Mouse (Mus musculus): ENCODE results near the gene Wdcp. TPM values are rescaled to one million over a fixed set of nuclear protein-coding genes. Genes with fewer than 3 reads are reported as not detected.

The Wdcp gene
- total and polyA plus RNA-seq, 2 experiments from 2014 or later = 8.9 to 11.4 TPM

DNA sequence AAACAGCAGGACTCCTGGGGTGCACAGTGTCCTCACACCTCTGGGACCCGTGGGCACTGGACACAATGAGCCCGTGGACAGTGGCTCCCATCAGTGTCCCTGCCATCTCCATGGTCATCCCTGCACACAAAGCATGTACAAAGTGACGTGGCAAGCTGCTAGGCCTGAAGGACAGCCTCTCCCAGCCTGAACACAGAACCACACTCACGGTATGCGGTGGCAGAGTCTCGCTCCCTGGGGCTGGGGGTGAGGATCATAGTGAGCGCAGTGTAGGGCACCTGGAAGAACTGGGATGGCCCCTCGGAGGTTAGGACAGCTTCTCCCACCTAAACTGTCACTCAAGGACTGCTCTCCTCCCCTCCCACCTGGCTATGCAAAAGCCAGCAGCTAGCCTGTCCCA lies 25.8 kb downstream of the Wdcp start:
- DNase-seq (no peak), ATAC-seq (no peak)
- Histone ChIP-seq H3K27me3 (ENCODE audit: insufficient read depth, low read length) (no peaks in the 10 kb centered on the region; the same call in 1 of the 2 replicates), H3K36me3 (ENCODE audit: insufficient read depth) (no peaks in the 10 kb centered on the region), H3K4me1 (ENCODE audit: insufficient read depth) (peaks cover 3% of the 10 kb centered on the region; the same call in 1 of the 2 replicates), H3K9ac (no peak overlapping the region), H3K27ac (ENCODE audit: low read depth, low read length) (no peak overlapping the region), H3K9me3 (ENCODE audit: low read length) (no peaks in the 10 kb centered on the region), H3K4me3 (ENCODE audit: low read depth, low read length) (no peak overlapping the region), H3K4me2 (ENCODE audit: low read depth) (no peak overlapping the region)
- no peak for TF ChIP-seq CTCF (IDR thresholded peaks at IDR 0.05; ENCODE audit: low read depth)
- WGBS = 89% methylated on average over 8 of the region's 8 CpGs

DNA sequence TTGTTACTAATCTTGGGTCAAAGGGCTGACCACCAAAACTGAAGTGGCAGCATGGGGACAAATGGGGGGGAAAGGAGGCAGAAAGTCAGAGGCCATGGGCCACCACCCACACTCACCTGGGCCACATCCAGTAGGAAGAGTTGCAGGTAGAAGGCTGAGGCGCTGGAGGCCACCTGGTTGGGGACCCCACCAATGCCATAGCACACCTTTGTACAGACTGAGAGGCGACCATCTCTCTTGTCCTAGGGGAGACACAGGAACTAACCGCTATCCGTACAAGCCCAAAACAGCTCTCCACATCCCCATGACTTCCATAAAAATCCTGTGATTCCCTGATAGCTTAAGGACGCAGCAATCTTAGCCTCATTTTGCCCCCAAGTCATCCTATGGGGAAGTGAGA lies 28.2 kb downstream of the Wdcp start:
- H3K4me3 ChIP-seq (ENCODE audit: low read depth, low read length) = no peak overlapping the region
- H3K27me3 ChIP-seq (ENCODE audit: insufficient read depth, low read length) = no peaks in the 10 kb centered on the region; the same call in 1 of the 2 replicates
- no peak overlapping the region for H3K9ac ChIP-seq
- no peaks in the 10 kb centered on the region for H3K36me3 ChIP-seq (ENCODE audit: insufficient read depth)
- peaks cover 8% of the 10 kb centered on the region; the same call in 1 of the 2 replicates for H3K4me1 ChIP-seq (ENCODE audit: insufficient read depth)
- 92% methylated on average over 5 of the region's 5 CpGs for WGBS
- DNase-seq (no peak), ATAC-seq (no peak)
- H3K27ac ChIP-seq (ENCODE audit: low read depth, low read length) = no peak overlapping the region
- no peak for TF ChIP-seq CTCF (IDR thresholded peaks at IDR 0.05; ENCODE audit: low read depth)
- H3K9me3 ChIP-seq (ENCODE audit: low read length) = no peaks in the 10 kb centered on the region
- H3K4me2 ChIP-seq (ENCODE audit: low read depth) = no peak overlapping the region

GRCm38 (mm10) chr12:4872273-4872672 lies 29.2 kb downstream of the Wdcp start:
- Histone ChIP-seq H3K9ac (no peak overlapping the region), H3K27me3 (ENCODE audit: insufficient read depth, low read length) (no peaks in the 10 kb centered on the region; the same call in 1 of the 2 replicates), H3K36me3 (ENCODE audit: insufficient read depth) (no peaks in the 10 kb centered on the region), H3K27ac (ENCODE audit: low read depth, low read length) (no peak overlapping the region), H3K4me2 (ENCODE audit: low read depth) (no peak overlapping the region), H3K4me1 (ENCODE audit: insufficient read depth) (peaks cover 8% of the 10 kb centered on the region; the same call in 1 of the 2 replicates), H3K9me3 (ENCODE audit: low read length) (no peaks in the 10 kb centered on the region), H3K4me3 (ENCODE audit: low read depth, low read length) (no peak overlapping the region)
- DNase-seq (no peak), ATAC-seq (no peak)
- 0 out of 2 replicates have a peak, but pooled peaks have one; percentile 8 for TF ChIP-seq CTCF (IDR thresholded peaks at IDR 0.05; ENCODE audit: low read depth)
- whole genome bisulfite sequencing = 57% methylated on average over 4 of the region's 4 CpGs

DNA sequence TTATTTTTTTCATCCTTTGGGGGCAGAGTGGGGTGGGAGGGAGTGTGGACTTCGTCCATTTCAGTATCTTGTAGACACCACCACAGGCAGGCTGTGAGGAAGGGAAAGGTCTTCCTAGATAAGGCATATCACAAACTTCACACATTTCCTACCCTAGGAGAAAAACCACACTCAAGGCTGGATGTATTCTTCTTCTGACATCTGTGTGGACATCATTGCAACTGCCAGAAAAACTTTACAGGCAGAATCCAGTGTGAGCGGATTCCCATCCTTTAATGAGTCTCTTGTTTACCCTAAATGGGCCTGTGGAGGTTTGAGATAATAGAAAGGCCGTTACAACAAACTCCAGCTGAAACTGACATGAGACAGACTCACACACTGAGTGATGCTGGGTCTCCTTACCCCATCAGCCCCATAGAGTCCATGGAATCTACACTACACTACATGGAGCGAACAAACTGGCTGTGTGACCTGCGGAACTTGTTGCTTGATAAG lies 29.9 kb downstream of the Wdcp start:
- peaks cover 8% of the 10 kb centered on the region; the same call in 1 of the 2 replicates for H3K4me1 ChIP-seq (ENCODE audit: insufficient read depth)
- 83% methylated on average over 5 of the region's 5 CpGs for WGBS
- DNase-seq (no peak), ATAC-seq (no peak)
- no peaks in the 10 kb centered on the region; the same call in 1 of the 2 replicates for H3K27me3 ChIP-seq (ENCODE audit: insufficient read depth, low read length)
- no peak overlapping the region for H3K9ac ChIP-seq
- H3K4me3 ChIP-seq (ENCODE audit: low read depth, low read length) = no peak overlapping the region
- H3K9me3 ChIP-seq (ENCODE audit: low read length) = no peaks in the 10 kb centered on the region
- TF ChIP-seq CTCF (IDR thresholded peaks at IDR 0.05; ENCODE audit: low read depth) = no peak
- H3K27ac ChIP-seq (ENCODE audit: low read depth, low read length) = no peak overlapping the region
- no peak overlapping the region for H3K4me2 ChIP-seq (ENCODE audit: low read depth)
- no peaks in the 10 kb centered on the region for H3K36me3 ChIP-seq (ENCODE audit: insufficient read depth)

DNA sequence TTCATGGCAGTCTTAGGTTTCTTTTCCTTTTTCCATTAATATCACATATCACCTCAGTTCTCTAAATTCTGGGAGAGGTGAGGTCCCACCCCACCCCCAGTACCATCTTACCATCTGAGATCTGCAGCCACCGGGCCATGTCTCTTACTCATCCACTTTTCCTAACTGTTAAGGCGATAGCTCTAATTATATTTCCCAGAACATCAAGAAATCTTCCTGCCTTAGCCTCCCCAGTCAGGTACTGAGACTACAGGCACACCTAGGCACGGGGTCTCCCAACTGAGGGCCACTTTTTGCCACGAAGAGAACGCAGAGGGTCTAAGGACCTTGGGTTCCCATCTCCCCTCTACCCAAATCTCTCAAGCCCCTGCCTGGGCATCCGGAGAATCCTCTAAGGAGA lies 30.4 kb downstream of the Wdcp start:
- no peak for TF ChIP-seq CTCF (IDR thresholded peaks at IDR 0.05; ENCODE audit: low read depth)
- H3K9me3 ChIP-seq (ENCODE audit: low read length) = no peaks in the 10 kb centered on the region
- H3K27ac ChIP-seq (ENCODE audit: low read depth, low read length) = no peak overlapping the region
- ATAC-seq (no peak), DNase-seq (no peak)
- H3K9ac ChIP-seq = no peak overlapping the region
- H3K4me2 ChIP-seq (ENCODE audit: low read depth) = peak overlapping the region; percentile 92
- no peaks in the 10 kb centered on the region; the same call in 1 of the 2 replicates for H3K27me3 ChIP-seq (ENCODE audit: insufficient read depth, low read length)
- WGBS = 70% methylated on average over 6 of the region's 6 CpGs
- no peak overlapping the region for H3K4me3 ChIP-seq (ENCODE audit: low read depth, low read length)
- peaks cover 8% of the 10 kb centered on the region; the same call in 1 of the 2 replicates for H3K4me1 ChIP-seq (ENCODE audit: insufficient read depth)
- H3K36me3 ChIP-seq (ENCODE audit: insufficient read depth) = no peaks in the 10 kb centered on the region; the same call in 1 of the 2 replicates

GRCm38 (mm10) chr12:4874161-4874927 lies 31.2 kb downstream of the Wdcp start, which contains the start of gene Mfsd2b:
TSS of gene Mfsd2b (minus strand) at chr12:4874359.
- H3K36me3 ChIP-seq (ENCODE audit: insufficient read depth) = peaks cover 4% of the 10 kb centered on the region
- H3K9ac ChIP-seq = peak within 1 kb of the TSS; percentile 58
- TF ChIP-seq CTCF (IDR thresholded peaks at IDR 0.05; ENCODE audit: low read depth) = 0 out of 2 replicates have a peak, but pooled peaks have one; percentile 1
- DNase-seq (peak; percentile 73), ATAC-seq (peak; percentile 86)
- no peaks in the 10 kb centered on the region; the same call in 1 of the 2 replicates for H3K27me3 ChIP-seq (ENCODE audit: insufficient read depth, low read length)
- peak within 1 kb of the TSS; percentile 41 for H3K4me3 ChIP-seq (ENCODE audit: low read depth, low read length)
- H3K4me1 ChIP-seq (ENCODE audit: insufficient read depth) = peaks cover 8% of the 10 kb centered on the region; the same call in 1 of the 2 replicates
- peak within 1 kb of the TSS; percentile 92 for H3K4me2 ChIP-seq (ENCODE audit: low read depth)
- H3K27ac ChIP-seq (ENCODE audit: low read depth, low read length) = no peak within 1 kb of the TSS
- 5% methylated on average over 24 of the region's 24 CpGs for WGBS
- no peaks in the 10 kb centered on the region for H3K9me3 ChIP-seq (ENCODE audit: low read length)

DNA sequence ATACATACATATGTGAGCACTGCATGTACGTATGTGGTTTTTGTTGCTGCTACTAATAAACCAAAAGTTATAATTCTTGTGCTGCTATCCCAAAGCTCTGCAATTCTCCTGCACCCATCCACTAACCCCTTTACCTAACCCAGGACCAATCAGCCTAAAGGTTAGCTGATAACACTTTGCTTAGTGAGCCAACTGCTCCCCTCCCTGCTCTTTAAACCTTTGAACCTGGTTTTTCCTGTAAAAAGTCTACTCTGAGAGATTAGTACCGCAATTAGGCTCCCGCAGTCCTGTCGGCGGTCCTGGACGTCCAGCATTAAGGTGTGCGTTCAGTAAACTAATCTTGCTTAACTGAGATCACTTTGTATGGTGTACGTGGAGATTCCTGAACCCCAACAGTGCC lies 32.5 kb downstream of the Wdcp start:
- peaks cover 10% of the 10 kb centered on the region for H3K36me3 ChIP-seq (ENCODE audit: insufficient read depth)
- 74% methylated on average over 8 of the region's 8 CpGs for WGBS
- no peak overlapping the region for H3K9ac ChIP-seq
- DNase-seq (no peak), ATAC-seq (no peak)
- H3K27me3 ChIP-seq (ENCODE audit: insufficient read depth, low read length) = no peaks in the 10 kb centered on the region; the same call in 1 of the 2 replicates
- no peaks in the 10 kb centered on the region for H3K9me3 ChIP-seq (ENCODE audit: low read length)
- no peak overlapping the region for H3K4me3 ChIP-seq (ENCODE audit: low read depth, low read length)
- H3K4me2 ChIP-seq (ENCODE audit: low read depth) = no peak overlapping the region
- TF ChIP-seq CTCF (IDR thresholded peaks at IDR 0.05; ENCODE audit: low read depth) = no peak
- no peak overlapping the region for H3K27ac ChIP-seq (ENCODE audit: low read depth, low read length)
- H3K4me1 ChIP-seq (ENCODE audit: insufficient read depth) = peaks cover 8% of the 10 kb centered on the region; the same call in 1 of the 2 replicates
